Mouse (Mus musculus) G1E (cell line): ENCODE results near the gene Aph1a. TPM values are rescaled to one million over a fixed set of nuclear protein-coding genes. Genes with fewer than 3 reads are reported as not detected.

ENCODE experiments used
- ATAC-seq: 2 replicates; pipeline ENCODE4 v1.8.0; 2016; ENCODE audit warnings: mild to moderate bottlenecking; ENCODE audit not compliant: insufficient number of reproducible peaks, poor library complexity, low FRiP score, severe bottlenecking; ENCODE audit errors: extremely low read depth
- DNase-seq: peaks from one replicate; pipeline ENCODE4 v3.0.0; 2012; ENCODE audit warnings: low spot score
- H3K27me3 ChIP-seq: 2 replicates; pipeline ENCODE4 v1.6.1; 2012; ENCODE audit warnings: mild to moderate bottlenecking, low read length, inconsistent platforms; ENCODE audit not compliant: insufficient read depth
- H3K36me3 ChIP-seq: replicated peaks from 2 replicates; pipeline ENCODE3; 2012; ENCODE audit warnings: mild to moderate bottlenecking, inconsistent platforms
- H3K4me1 ChIP-seq: 2 replicates; pipeline ENCODE4 v1.6.1; 2012; ENCODE audit warnings: low read depth, low read length, inconsistent platforms, mixed read lengths; ENCODE audit not compliant: insufficient read depth
- H3K4me3 ChIP-seq: 2 replicates; pipeline ENCODE4 v1.5.1; 2012; ENCODE audit warnings: low read depth, mild to moderate bottlenecking, inconsistent platforms, low read length, moderate library complexity, mixed read lengths
- H3K9me3 ChIP-seq: replicated peaks from 2 replicates; pipeline ENCODE4 v1.6.1; 2012; ENCODE audit warnings: inconsistent platforms
- CTCF ChIP-seq: IDR thresholded peaks from 2 replicates; pipeline ENCODE4 v1.5.1; 2012; ENCODE audit warnings: low read depth, low read length, inconsistent platforms, mixed read lengths
- GATA1 ChIP-seq: IDR thresholded peaks from 2 replicates; pipeline ENCODE4 v1.6.1; 2012; ENCODE audit warnings: borderline replicate concordance, low read length, inconsistent platforms, mixed read lengths
- GATA2 ChIP-seq: IDR thresholded peaks from 2 replicates; pipeline ENCODE4 v1.6.1; 2012; ENCODE audit warnings: low read depth, low read length, inconsistent platforms, borderline replicate concordance
- POLR2AphosphoS5 ChIP-seq: IDR thresholded peaks from 2 replicates; pipeline ENCODE4 v1.6.1; 2012; ENCODE audit warnings: low read depth, low read length, inconsistent platforms; ENCODE audit not compliant: insufficient replicate concordance
- TAL1 ChIP-seq: conservative IDR thresholded peaks from 2 replicates; pipeline ENCODE4 v1.6.1; 2012; ENCODE audit warnings: low read depth, low read length, inconsistent platforms, mixed read lengths
- polyA plus RNA-seq: library from polyadenylated mRNA; stranded (reverse); fragments of >175 nt; gene quantifications from 2 replicates; pipeline ENCODE4 v1.2.3, GENCODE M21; 2012
- total RNA-seq, 2 experiments: library from RNA; stranded (forward) in 1 of 2; stranded (reverse) in 1 of 2; fragments of 200-1000 nt in 1 of 2; fragments of >200 nt in 1 of 2; fragmentation: Nextera tagmentation in 1 of 2; gene quantifications; 2 replicates each; pipeline ENCODE4 v1.2.3; 2014 to 2017

Aph1a gene
- total and polyA plus RNA-seq, 3 experiments, result 27.5 to 102 (median 35.0) TPM

- Histone ChIP-seq H3K27me3 (peaks cover 55% of the 10 kb centered on the region), H3K4me1 (peaks cover 32% of the 10 kb centered on the region), H3K9me3 (no peaks in the 10 kb centered on the region), H3K36me3 (peaks cover 20% of the 10 kb centered on the region), H3K4me3 (no peak overlapping the region)
- DNase-seq (no peak), ATAC-seq (no peak)
- TF ChIP-seq POLR2AphosphoS5 (no peak), TAL1 (no peak), CTCF (no peak), GATA1 (no peak), GATA2 (no peak)
Measured at GRCm38 (mm10) chr3:95901616-95902372, 8.0 kb downstream of the Aph1a start.

GRCm38 (mm10) chr3:95902373-95902625 lies 8.5 kb downstream of the Aph1a start:
- no peak for DNase-seq

GRCm38 (mm10) chr3:95902643-95903042 lies 8.9 kb downstream of the Aph1a start:
- peaks cover 56% of the 10 kb centered on the region for H3K27me3 ChIP-seq
- ATAC-seq, result no peak
- DNase-seq, result no peak
- peaks cover 38% of the 10 kb centered on the region for H3K4me1 ChIP-seq
- H3K36me3 ChIP-seq, result peaks cover 17% of the 10 kb centered on the region
- H3K4me3 ChIP-seq, result no peak overlapping the region
- no peaks in the 10 kb centered on the region for H3K9me3 ChIP-seq
- TF ChIP-seq TAL1 (no peak), GATA2 (no peak), GATA1 (no peak), CTCF (no peak), POLR2AphosphoS5 (no peak)

More at GRCm38 (mm10) chr3:95902373-95902625, 8.5 kb downstream of the Aph1a start:
- Histone ChIP-seq H3K27me3 (peaks cover 55% of the 10 kb centered on the region), H3K4me3 (no peak overlapping the region), H3K36me3 (peaks cover 20% of the 10 kb centered on the region), H3K9me3 (no peaks in the 10 kb centered on the region), H3K4me1 (peaks cover 38% of the 10 kb centered on the region)
- TF ChIP-seq GATA2 (no peak), TAL1 (no peak), GATA1 (no peak), CTCF (no peak), POLR2AphosphoS5 (no peak)
- no peak for ATAC-seq

- DNase-seq, result no peak
- no peaks in the 10 kb centered on the region for H3K9me3 ChIP-seq
- no peak overlapping the region for H3K4me3 ChIP-seq
- peaks cover 5% of the 10 kb centered on the region for H3K36me3 ChIP-seq
- H3K27me3 ChIP-seq, result peaks cover 64% of the 10 kb centered on the region
- no peak for ATAC-seq
- TF ChIP-seq GATA1, result no peak
- no peak for TF ChIP-seq CTCF
- no peak for TF ChIP-seq POLR2AphosphoS5
- no peak for TF ChIP-seq TAL1
- no peak for TF ChIP-seq GATA2
- H3K4me1 ChIP-seq, result peaks cover 36% of the 10 kb centered on the region
Measured at GRCm38 (mm10) chr3:95903753-95904502, 10.2 kb downstream of the Aph1a start.

GRCm38 (mm10) chr3:95904568-95904967 lies 10.8 kb downstream of the Aph1a start, which contains the start of gene Car14:
Car14 (minus strand) TSS chr3:95904691.
- Histone ChIP-seq H3K9me3 (no peaks in the 10 kb centered on the region), H3K4me1 (peaks cover 34% of the 10 kb centered on the region), H3K36me3 (no peaks in the 10 kb centered on the region), H3K27me3 (peaks cover 69% of the 10 kb centered on the region), H3K4me3 (peak within 1 kb of the TSS; percentile 60; the same call in 1 of the 2 replicates)
- DNase-seq (no peak), ATAC-seq (no peak)
- no peak for TF ChIP-seq POLR2AphosphoS5
- TF ChIP-seq CTCF, result no peak
- TF ChIP-seq GATA2, result no peak
- TF ChIP-seq TAL1, result no peak
- TF ChIP-seq GATA1, result no peak
